Mouse (Mus musculus) lung, embryonic 16.5 days (tissue): Measurements from ENCODE around the gene Dld. TPM values are rescaled to one million over a fixed set of nuclear protein-coding genes. Genes with fewer than 3 reads are reported as not detected.

Experiments
- ATAC-seq: fragments of 200-750 bp; cut with Nextera tagmentation; 2 replicates; pipeline ENCODE4 v1.8.0; 2017; ENCODE audit warnings: low read depth, mild to moderate bottlenecking, moderate library complexity
- H3K27ac ChIP-seq: fragments of 300-500 bp; sonication (generic); 2 replicates; pipeline ENCODE4 v1.5.1; 2014; ENCODE audit warnings: mild to moderate bottlenecking, control low read depth, low read length
- H3K27me3 ChIP-seq: fragments of 300-500 bp; sonication (generic); 2 replicates; pipeline ENCODE4 v1.6.1; 2014; ENCODE audit warnings: low read depth, low read length, mixed read lengths; ENCODE audit not compliant: control insufficient read depth, insufficient read depth
- H3K36me3 ChIP-seq: fragments of 300-500 bp; sonication (generic); 2 replicates; pipeline ENCODE4 v1.6.1; 2014; ENCODE audit warnings: low read length; ENCODE audit not compliant: control insufficient read depth, insufficient read depth
- H3K4me1 ChIP-seq: fragments of 300-500 bp; sonication (generic); replicated peaks from 2 replicates; pipeline ENCODE4 v1.6.1; 2014; ENCODE audit warnings: low read length, mixed read lengths; ENCODE audit not compliant: control insufficient read depth, insufficient read depth
- H3K4me2 ChIP-seq: fragments of 300-500 bp; sonication (generic); 2 replicates; pipeline ENCODE4 v1.6.1; 2014; ENCODE audit warnings: low read depth, low read length, control low read depth
- H3K4me3 ChIP-seq: fragments of 300-500 bp; sonication (generic); 2 replicates; pipeline ENCODE4 v1.5.1; 2014; ENCODE audit warnings: mild to moderate bottlenecking, low read length, control low read depth
- H3K9ac ChIP-seq: fragments of 300-500 bp; sonication (generic); 2 replicates; pipeline ENCODE4 v1.6.1; 2014; ENCODE audit warnings: low read length, control low read depth
- H3K9me3 ChIP-seq: fragments of 300-500 bp; sonication (generic); 2 replicates; pipeline ENCODE4 v1.6.1; 2016; ENCODE audit warnings: low read length; ENCODE audit not compliant: control insufficient read depth
- WGBS: fragments of 180-500 bp; shearing (Covaris S2); extraction: QIAGEN DNeasy Blood & Tissue Kit; methylation state at CpG from one replicate; pipeline ENCODE4 v1.1.7; 2014; 5-methylcytosine and 5-hydroxymethylcytosine counted together
- polyA plus RNA-seq: library from polyadenylated mRNA; unstranded; fragments of >200 nt; fragmentation: Nextera tagmentation; extraction: Ambion mirVana; gene quantifications from 2 replicates; pipeline ENCODE4 v1.2.1, GENCODE M21; 2015

Gene Dld
- polyA plus RNA-seq, 1 experiment from 2014 or later: 121 TPM

- no peaks in the 10 kb centered on the region for H3K4me1 ChIP-seq
- 84% methylated on average over 1 of the region's 1 CpGs for WGBS
- H3K4me2 ChIP-seq: no peak overlapping the region
- no peak overlapping the region for H3K9ac ChIP-seq
- ATAC-seq: no peak
- no peak overlapping the region for H3K4me3 ChIP-seq
- peaks cover 58% of the 10 kb centered on the region for H3K36me3 ChIP-seq
- no peaks in the 10 kb centered on the region for H3K27me3 ChIP-seq
- no peak overlapping the region for H3K27ac ChIP-seq
- H3K9me3 ChIP-seq: no peaks in the 10 kb centered on the region
Measured at GRCm38 (mm10) chr12:31333261-31333660, 18.0 kb downstream of the Dld start.

DNA sequence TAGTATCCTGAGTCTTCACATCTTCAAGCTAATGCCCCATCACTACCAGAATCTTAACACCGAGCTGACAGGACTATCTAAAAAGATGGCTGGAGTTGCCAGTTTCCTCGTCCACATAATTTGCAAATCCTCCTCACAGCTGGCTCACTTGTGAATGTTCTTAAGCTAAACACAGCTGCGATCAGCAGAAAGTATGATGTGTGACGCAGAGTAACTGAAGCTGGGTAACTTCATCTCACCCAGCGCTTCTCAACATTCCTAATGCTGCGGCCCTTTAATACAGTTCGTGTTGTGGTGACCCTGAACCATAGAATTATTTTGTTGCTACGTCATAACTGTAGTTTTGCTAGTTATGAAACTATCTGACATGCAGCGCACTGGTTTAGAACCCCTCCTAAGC lies 24.1 kb downstream of the Dld start:
- Histone ChIP-seq H3K36me3 (peaks cover 59% of the 10 kb centered on the region), H3K27ac (no peak overlapping the region), H3K4me3 (no peak overlapping the region), H3K9me3 (no peaks in the 10 kb centered on the region), H3K4me2 (no peak overlapping the region), H3K27me3 (no peaks in the 10 kb centered on the region), H3K9ac (no peak overlapping the region), H3K4me1 (no peaks in the 10 kb centered on the region)
- 83% methylated on average over 9 of the region's 9 CpGs for WGBS
- no peak for ATAC-seq

- H3K36me3 ChIP-seq: peaks cover 45% of the 10 kb centered on the region
- no peak overlapping the region for H3K4me3 ChIP-seq
- no peaks in the 10 kb centered on the region for H3K27me3 ChIP-seq
- H3K9ac ChIP-seq: no peak overlapping the region
- no peak overlapping the region for H3K27ac ChIP-seq
- H3K9me3 ChIP-seq: no peaks in the 10 kb centered on the region
- WGBS: 81% methylated on average over 9 of the region's 9 CpGs
- no peak for ATAC-seq
- H3K4me2 ChIP-seq: no peak overlapping the region
- H3K4me1 ChIP-seq: no peaks in the 10 kb centered on the region
Measured at GRCm38 (mm10) chr12:31323136-31323695, 28.0 kb downstream of the Dld start.

DNA sequence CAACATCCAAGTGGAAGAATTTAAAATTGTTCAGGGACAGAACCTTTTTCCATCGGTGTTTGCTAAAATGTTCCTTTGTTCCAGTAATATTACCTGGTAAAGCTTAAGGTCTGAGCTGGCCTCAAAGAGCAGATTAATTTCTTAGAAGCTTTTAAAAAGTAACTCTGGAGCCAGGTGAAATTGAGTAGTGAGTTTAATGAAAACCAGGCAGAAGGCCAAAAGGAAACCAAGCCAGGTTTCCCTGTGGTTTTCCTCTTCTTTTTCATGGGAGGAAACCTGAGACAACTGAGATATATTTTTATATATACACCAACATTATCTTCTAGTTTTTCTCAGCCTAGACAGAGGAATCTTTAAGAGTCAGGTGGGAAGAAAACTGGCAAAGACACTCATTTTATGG lies 29.7 kb downstream of the Dld start:
- no peak for ATAC-seq

GRCm38 (mm10) chr12:31320817-31321216 lies 30.4 kb downstream of the Dld start:
- H3K9ac ChIP-seq: no peak overlapping the region
- H3K27me3 ChIP-seq: no peaks in the 10 kb centered on the region
- no peaks in the 10 kb centered on the region for H3K4me1 ChIP-seq
- no peaks in the 10 kb centered on the region for H3K9me3 ChIP-seq
- no peak overlapping the region for H3K27ac ChIP-seq
- no peak for ATAC-seq
- H3K36me3 ChIP-seq: peaks cover 44% of the 10 kb centered on the region
- H3K4me3 ChIP-seq: no peak overlapping the region
- 68% methylated on average over 13 of the region's 13 CpGs for WGBS
- H3K4me2 ChIP-seq: no peak overlapping the region

More for the DNA sequence above, 29.7 kb downstream of the Dld start:
- H3K9ac ChIP-seq: no peak overlapping the region
- no peak overlapping the region for H3K4me3 ChIP-seq
- 95% methylated on average over 1 of the region's 1 CpGs for WGBS
- no peak overlapping the region for H3K4me2 ChIP-seq
- no peak overlapping the region for H3K27ac ChIP-seq
- no peaks in the 10 kb centered on the region for H3K27me3 ChIP-seq
- H3K4me1 ChIP-seq: no peaks in the 10 kb centered on the region
- H3K36me3 ChIP-seq: peaks cover 44% of the 10 kb centered on the region
- H3K9me3 ChIP-seq: no peaks in the 10 kb centered on the region

GRCm38 (mm10) chr12:31318409-31318963 lies 32.8 kb downstream of the Dld start:
- H3K9me3 ChIP-seq: no peaks in the 10 kb centered on the region
- no peak overlapping the region for H3K4me3 ChIP-seq
- no peak overlapping the region for H3K4me2 ChIP-seq
- no peaks in the 10 kb centered on the region for H3K4me1 ChIP-seq
- H3K27me3 ChIP-seq: no peaks in the 10 kb centered on the region
- peaks cover 45% of the 10 kb centered on the region for H3K36me3 ChIP-seq
- peak; percentile 20; the same call in 1 of the 2 replicates for ATAC-seq
- H3K9ac ChIP-seq: no peak overlapping the region
- H3K27ac ChIP-seq: no peak overlapping the region
- WGBS: 73% methylated on average over 10 of the region's 10 CpGs

DNA sequence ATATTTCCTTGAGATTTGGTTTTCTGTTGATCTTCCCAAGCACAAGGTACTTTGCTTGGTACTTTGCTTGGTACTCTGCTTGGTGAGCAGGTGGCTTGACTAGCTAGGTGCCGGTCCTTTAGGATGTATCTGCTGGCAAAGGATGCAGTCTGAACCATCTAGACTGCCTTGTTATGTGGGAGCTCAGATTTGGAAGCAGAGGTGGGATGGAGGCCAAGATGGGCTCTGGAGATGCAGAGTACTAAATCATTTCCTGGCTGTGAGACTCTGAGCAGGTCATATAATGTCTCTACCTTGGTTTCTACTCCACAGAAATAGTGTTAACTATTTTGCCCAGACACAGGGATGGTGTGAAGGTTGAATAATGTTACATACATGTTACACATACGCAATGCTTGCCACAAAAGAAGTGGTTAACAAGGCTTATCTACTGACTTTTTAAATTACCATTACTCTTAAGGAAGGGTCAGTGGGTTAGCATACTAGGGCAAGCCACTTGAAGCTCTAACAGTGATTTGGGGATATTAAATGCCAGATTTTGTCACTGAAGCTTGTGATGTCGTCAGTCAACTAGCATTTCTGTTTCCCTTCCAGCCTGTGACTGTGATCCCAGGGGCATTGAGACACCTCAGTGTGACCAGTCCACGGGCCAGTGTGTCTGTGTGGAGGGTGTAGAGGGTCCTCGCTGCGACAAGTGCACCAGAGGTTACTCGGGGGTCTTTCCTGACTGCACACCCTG lies 33.4 kb downstream of the Dld start:
- WGBS: 86% methylated on average over 7 of the region's 7 CpGs
- H3K36me3 ChIP-seq: peaks cover 49% of the 10 kb centered on the region

GRCm38 (mm10) chr12:31315961-31316360 lies 35.3 kb downstream of the Dld start:
- ATAC-seq: no peak
- no peaks in the 10 kb centered on the region for H3K4me1 ChIP-seq
- no peak overlapping the region for H3K27ac ChIP-seq
- WGBS: 69% methylated on average over 6 of the region's 6 CpGs
- H3K4me2 ChIP-seq: no peak overlapping the region
- H3K9me3 ChIP-seq: no peaks in the 10 kb centered on the region
- no peaks in the 10 kb centered on the region for H3K27me3 ChIP-seq
- no peak overlapping the region for H3K4me3 ChIP-seq
- no peak overlapping the region for H3K9ac ChIP-seq
- H3K36me3 ChIP-seq: peaks cover 60% of the 10 kb centered on the region

More for the DNA sequence above, 33.4 kb downstream of the Dld start:
- Histone ChIP-seq H3K9ac (no peak overlapping the region), H3K4me2 (no peak overlapping the region), H3K4me1 (no peaks in the 10 kb centered on the region), H3K27ac (no peak overlapping the region), H3K27me3 (no peaks in the 10 kb centered on the region), H3K9me3 (no peaks in the 10 kb centered on the region), H3K4me3 (no peak overlapping the region)
- ATAC-seq: no peak

- H3K4me1 ChIP-seq: no peaks in the 10 kb centered on the region
- H3K36me3 ChIP-seq: peaks cover 70% of the 10 kb centered on the region
- no peaks in the 10 kb centered on the region for H3K9me3 ChIP-seq
- no peak for ATAC-seq
- H3K9ac ChIP-seq: no peak overlapping the region
- H3K4me3 ChIP-seq: no peak overlapping the region
- no peaks in the 10 kb centered on the region for H3K27me3 ChIP-seq
- 97% methylated on average over 7 of the region's 7 CpGs for WGBS
- no peak overlapping the region for H3K4me2 ChIP-seq
- H3K27ac ChIP-seq: no peak overlapping the region
Measured at GRCm38 (mm10) chr12:31314310-31314709, 36.9 kb downstream of the Dld start.
